Mouse (Mus musculus): Measurements from ENCODE around the gene Mical3. TPM values are rescaled to one million over a fixed set of nuclear protein-coding genes. Genes with fewer than 3 reads are reported as not detected.

Gene Mical3
- total RNA-seq, 2 experiments from 2014 or later, result 6.4 to 11.2 TPM

DNA sequence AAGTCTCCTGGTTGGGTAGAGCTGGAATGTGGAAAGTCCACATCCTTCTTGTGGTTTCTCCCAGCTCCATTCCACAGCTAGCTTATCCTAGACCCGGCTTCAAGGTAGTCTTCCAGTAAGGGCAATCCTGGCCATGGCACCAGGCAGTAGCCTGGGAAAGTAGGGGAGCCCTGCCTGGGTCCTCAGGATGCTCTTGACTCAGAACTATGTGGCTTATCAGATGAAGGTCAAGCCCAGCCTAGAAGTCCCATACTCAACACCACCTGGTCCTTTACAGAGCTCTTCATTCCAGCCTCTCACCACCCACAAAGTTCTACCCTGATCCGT lies 215.2 kb downstream of the Mical3 start:
- no peak for ATAC-seq (replicated peaks; ENCODE audit: poor library complexity, severe bottlenecking)

GRCm38 (mm10) chr6:120914911-120915648 lies 215.7 kb downstream of the Mical3 start:
- ATAC-seq (replicated peaks; ENCODE audit: poor library complexity, severe bottlenecking), result peak; percentile 64

DNA sequence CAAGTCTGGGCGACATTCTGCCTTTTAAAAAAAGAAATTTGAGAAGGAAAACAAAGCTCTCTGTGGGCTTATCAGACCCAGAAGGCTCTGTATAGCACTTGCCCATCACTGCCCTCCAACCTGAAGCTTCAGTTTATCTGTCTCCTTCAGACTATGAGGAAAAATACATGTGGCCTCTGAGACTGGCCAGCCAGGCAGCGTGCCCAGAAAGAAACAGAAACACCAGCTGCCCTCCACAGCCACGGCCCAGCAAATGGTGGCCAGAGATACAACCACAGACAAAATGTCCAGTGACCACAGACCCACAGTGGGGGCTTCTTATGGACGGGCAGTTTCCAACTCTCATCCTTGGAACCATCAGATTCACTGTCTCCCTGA lies 216.3 kb downstream of the Mical3 start:
- no peak for ATAC-seq (replicated peaks; ENCODE audit: poor library complexity, severe bottlenecking)

DNA sequence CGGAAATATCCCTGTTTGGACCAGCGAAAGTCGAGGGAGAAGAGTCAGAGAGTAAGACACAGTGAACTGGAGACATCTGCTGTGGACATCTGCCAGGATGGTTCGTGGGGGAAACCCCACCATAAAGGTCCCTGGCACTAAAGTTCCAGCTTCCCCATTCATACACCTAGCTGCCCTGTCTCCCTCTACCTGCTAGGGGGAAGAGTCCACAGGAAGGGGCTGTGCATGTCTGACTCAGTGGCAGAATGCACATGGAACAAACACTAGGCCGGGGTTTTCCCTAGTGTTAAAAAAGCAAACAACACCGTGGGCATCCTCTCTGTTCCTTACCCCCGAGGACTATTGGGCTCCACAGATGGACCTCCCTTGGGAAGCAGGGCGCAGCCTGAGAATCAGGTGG lies 217.0 kb downstream of the Mical3 start:
- no peak for ATAC-seq (replicated peaks; ENCODE audit: poor library complexity, severe bottlenecking)

- no peak for ATAC-seq (replicated peaks; ENCODE audit: poor library complexity, severe bottlenecking)
Observed at GRCm38 (mm10) chr6:120912931-120913330, 217.9 kb downstream of the Mical3 start.

DNA sequence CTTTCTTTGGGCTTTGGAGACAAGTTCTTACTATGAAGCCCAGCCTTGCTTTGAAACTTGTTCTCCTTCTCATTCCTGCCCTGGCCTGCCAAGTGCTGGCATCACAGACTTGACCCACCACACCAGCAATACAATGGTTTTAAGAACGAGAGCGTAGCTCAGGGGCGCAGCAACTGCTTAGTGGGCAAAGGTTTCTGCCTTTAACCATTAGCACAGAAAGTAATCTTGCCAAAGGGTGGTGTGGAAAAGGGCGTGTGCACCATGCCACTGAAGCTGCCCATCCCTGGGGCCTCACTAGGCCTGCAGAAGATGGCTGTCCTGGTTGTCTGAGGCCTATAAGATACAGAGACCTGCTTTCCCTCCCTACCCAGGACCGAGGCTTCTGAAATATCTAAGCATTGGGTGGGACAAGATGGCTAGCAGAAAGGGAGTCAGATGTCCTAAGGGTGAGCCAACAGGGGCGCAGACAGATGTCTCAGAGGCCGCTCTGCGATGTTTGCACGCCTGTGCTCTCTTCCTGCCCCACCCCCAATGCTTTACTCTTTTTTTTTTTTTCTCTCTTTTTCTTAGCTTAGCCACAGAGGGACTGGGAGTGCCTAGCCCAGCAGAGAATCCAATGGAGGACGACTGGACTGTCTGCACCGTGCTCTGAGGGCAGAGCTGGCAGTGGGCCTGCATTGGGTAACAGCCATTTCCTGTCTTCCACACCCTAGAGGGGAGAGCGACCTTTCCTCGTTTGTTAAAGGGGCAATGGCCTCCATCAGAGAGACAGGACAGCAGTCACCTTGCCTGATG lies 219.4 kb downstream of the Mical3 start:
- peak; percentile 50 for ATAC-seq (replicated peaks; ENCODE audit: poor library complexity, severe bottlenecking)

- no peak for ATAC-seq (replicated peaks; ENCODE audit: poor library complexity, severe bottlenecking)
Observed at GRCm38 (mm10) chr6:120909501-120909900, 221.3 kb downstream of the Mical3 start.

GRCm38 (mm10) chr6:120907876-120908597 lies 222.8 kb downstream of the Mical3 start:
- peak; percentile 75 for ATAC-seq (replicated peaks; ENCODE audit: poor library complexity, severe bottlenecking)

DNA sequence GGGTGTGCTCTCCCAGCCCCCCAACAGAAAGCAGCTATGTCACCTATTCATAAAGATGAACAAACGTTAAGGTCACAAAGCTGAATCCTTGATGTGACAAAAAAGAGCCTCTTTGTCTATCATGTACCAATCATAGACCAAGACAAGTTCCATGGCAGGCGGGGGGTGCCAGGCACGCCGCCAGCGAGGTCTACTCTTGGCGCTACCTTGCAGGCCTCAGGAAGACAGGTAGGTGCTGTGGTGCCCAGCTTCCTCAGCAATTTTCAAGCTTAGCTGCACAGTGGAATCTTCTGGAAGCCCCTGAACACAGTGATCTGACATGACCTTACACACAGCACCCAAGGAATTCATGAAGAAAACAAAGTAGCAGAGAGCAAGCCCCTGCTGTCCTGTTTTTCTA lies 224.3 kb downstream of the Mical3 start:
- ATAC-seq (replicated peaks; ENCODE audit: poor library complexity, severe bottlenecking), result no peak

DNA sequence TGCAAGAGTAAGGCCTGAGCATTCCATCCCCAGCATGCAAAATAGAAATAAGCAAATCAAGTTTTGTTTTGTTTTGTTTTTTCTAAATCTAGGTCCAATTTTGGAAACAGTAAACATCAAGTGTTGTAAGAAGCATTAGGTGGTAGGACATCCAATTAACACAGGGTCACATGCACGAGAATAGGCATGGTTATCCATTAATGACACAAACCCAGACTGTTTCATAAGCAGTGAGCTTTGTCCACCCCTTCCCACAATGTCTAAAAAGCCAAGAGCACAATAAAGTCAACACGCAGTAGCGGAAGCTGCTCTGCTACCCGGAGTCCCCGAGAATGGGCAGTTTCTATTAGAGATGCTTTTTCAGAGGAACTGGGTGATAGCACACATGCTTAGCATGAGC lies 225.7 kb downstream of the Mical3 start:
- ATAC-seq (replicated peaks; ENCODE audit: poor library complexity, severe bottlenecking), result no peak

DNA sequence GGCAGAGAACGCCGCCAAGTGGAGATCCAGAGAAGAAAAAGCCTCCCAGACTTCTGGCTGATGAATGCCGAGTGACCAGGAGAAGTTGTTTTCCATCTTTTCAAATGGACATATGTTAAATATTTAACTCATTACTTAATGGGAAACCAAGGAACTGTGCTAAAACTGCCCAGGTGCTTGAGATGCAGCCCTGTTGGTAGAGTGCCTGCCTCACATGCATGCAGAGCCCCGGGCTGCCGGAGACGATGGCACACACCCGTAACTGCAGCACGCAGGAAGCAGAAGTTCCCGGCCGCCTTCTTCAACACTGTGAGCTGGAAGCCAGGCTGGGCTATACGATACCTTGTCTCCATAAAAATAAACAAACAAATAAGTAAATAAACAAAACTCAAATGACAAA lies 226.8 kb downstream of the Mical3 start:
- ATAC-seq (replicated peaks; ENCODE audit: poor library complexity, severe bottlenecking), result no peak

- peak; percentile 28 for ATAC-seq (replicated peaks; ENCODE audit: poor library complexity, severe bottlenecking)
Observed at GRCm38 (mm10) chr6:120903450-120903912, 227.3 kb downstream of the Mical3 start.

GRCm38 (mm10) chr6:120901776-120902645 lies 228.8 kb downstream of the Mical3 start:
- peak; percentile 90 for ATAC-seq (replicated peaks; ENCODE audit: poor library complexity, severe bottlenecking)

DNA sequence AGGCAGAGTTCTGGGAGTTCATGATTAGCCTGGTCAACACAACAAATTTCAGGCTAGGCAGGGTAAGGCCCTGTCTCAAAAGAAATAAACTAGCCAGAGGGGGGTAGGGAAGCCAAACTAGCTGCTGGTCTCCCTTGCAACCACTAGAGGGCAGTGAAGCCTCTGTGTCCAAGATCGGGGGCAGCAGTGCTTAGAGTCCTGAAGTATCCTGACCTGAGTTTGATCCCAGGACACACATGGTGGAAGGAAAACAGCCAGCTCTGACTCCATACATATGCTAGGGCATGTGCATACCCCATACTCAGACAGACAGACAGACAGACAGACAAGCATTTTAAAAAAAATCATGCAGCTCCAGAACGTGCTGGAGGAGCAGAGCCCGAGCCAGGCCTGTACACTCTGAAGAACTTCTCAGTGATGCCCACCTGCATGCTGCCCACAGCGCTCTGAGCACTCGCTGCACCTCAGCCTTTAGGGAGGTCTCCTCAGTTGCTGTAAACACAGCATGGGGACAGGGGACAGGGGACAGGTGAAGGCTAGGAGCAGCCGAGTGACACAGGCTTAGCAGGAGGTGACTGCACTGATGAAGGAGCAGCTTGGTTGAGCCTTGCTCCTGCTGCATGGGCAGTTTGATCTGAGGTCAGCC lies 232.5 kb downstream of the Mical3 start:
- ATAC-seq (replicated peaks; ENCODE audit: poor library complexity, severe bottlenecking), result peak; percentile 46

GRCm38 (mm10) chr6:120894524-120894923 lies 236.3 kb downstream of the Mical3 start:
- no peak for ATAC-seq (replicated peaks; ENCODE audit: poor library complexity, severe bottlenecking)

DNA sequence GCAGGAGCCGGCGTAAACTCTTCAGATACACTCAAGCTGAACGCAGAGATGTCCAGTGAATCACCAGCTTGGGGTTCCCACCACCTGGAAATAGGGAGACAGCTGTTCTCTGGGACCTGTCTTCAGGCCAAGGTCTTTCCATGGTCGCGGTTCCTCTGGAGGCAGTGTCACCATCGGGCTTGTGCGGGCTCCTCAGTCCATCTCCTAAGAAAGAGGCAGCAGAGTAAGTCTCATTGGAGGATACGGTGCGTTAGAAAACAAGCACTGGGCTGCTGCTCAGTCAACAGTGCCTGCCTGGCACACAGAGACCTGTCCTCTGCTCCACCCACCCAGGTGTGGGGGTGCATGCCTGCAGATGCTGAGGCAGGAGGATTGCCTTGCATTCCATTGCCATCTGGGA lies 236.7 kb downstream of the Mical3 start:
- ATAC-seq (replicated peaks; ENCODE audit: poor library complexity, severe bottlenecking), result no peak

- ATAC-seq (replicated peaks; ENCODE audit: poor library complexity, severe bottlenecking), result no peak
Observed at GRCm38 (mm10) chr6:120886696-120887095, 244.1 kb downstream of the Mical3 start.

GRCm38 (mm10) chr6:120884436-120884835 lies 246.4 kb downstream of the Mical3 start:
- ATAC-seq (replicated peaks; ENCODE audit: poor library complexity, severe bottlenecking), result no peak
